Mouse (Mus musculus) cerebellum, postnatal 4 days (tissue): ENCODE data around the gene Ext2.
A peak's percentile ranks its signal among the peaks of the same experiment; 100 is the strongest.

ENCODE experiments used
- DNase-seq, 2 experiments: peaks; one replicate each; pipeline ENCODE4 v3.0.0; 2022; ENCODE audit warnings: low spot score in 2 of 2, mixed read lengths in 1 of 2

Gene Ext2

GRCm38 (mm10) chr2:93806487-93807201 lies 15.7 kb downstream of the Ext2 start:
- no peak for DNase-seq

- no peak for DNase-seq
Measured at GRCm38 (mm10) chr2:93805523-93805922, 16.8 kb downstream of the Ext2 start.

- no peak for DNase-seq
Measured at GRCm38 (mm10) chr2:93805066-93805465, 17.3 kb downstream of the Ext2 start.

- no peak for DNase-seq
Measured at GRCm38 (mm10) chr2:93802947-93803346, 19.4 kb downstream of the Ext2 start.

GRCm38 (mm10) chr2:93801097-93801496 lies 21.3 kb downstream of the Ext2 start:
- no peak for DNase-seq

GRCm38 (mm10) chr2:93797162-93797795 lies 25.1 kb downstream of the Ext2 start:
- DNase-seq: no peak

GRCm38 (mm10) chr2:93794375-93794774 lies 28.0 kb downstream of the Ext2 start:
- DNase-seq: no peak

GRCm38 (mm10) chr2:93791516-93792499 lies 30.6 kb downstream of the Ext2 start:
- DNase-seq: peak in 1 of 2 experiments; percentile 58

GRCm38 (mm10) chr2:93790798-93791345 lies 31.5 kb downstream of the Ext2 start:
- DNase-seq: no peak

- no peak for DNase-seq
Measured at GRCm38 (mm10) chr2:93788557-93788956, 33.8 kb downstream of the Ext2 start.

GRCm38 (mm10) chr2:93786175-93786574 lies 36.2 kb downstream of the Ext2 start:
- peak; percentile 57 to 80 for DNase-seq

GRCm38 (mm10) chr2:93785432-93785798 lies 37.0 kb downstream of the Ext2 start:
- no peak for DNase-seq

- DNase-seq: no peak
Measured at GRCm38 (mm10) chr2:93784721-93785431, 37.5 kb downstream of the Ext2 start.

- peak in 1 of 2 experiments; percentile 22 for DNase-seq
Measured at GRCm38 (mm10) chr2:93783926-93784539, 38.3 kb downstream of the Ext2 start.

GRCm38 (mm10) chr2:93782682-93783081 lies 39.7 kb downstream of the Ext2 start:
- DNase-seq: no peak

GRCm38 (mm10) chr2:93782156-93782555 lies 40.2 kb downstream of the Ext2 start:
- no peak for DNase-seq

- DNase-seq: no peak
Measured at GRCm38 (mm10) chr2:93780528-93780927, 41.8 kb downstream of the Ext2 start.

- no peak for DNase-seq
Measured at GRCm38 (mm10) chr2:93779897-93780208, 42.5 kb downstream of the Ext2 start.

- DNase-seq: peak in 1 of 2 experiments; percentile 52
Measured at GRCm38 (mm10) chr2:93779081-93779896, 43.1 kb downstream of the Ext2 start.

- no peak for DNase-seq
Measured at GRCm38 (mm10) chr2:93778616-93779015, 43.8 kb downstream of the Ext2 start.
